Mouse (Mus musculus) NIH3T3 (cell line): ENCODE results near the gene Rimbp3.
"Not testable (repeated sequence)": the region's sequence is repeated elsewhere in the genome, so short reads cannot be mapped to it uniquely, and the experiment has no call there.

Experiments
- DNase-seq: peaks from one replicate; pipeline ENCODE4 v3.0.0-alpha.2; 2012; ENCODE audit warnings: low read depth

Gene Rimbp3

GRCm38 (mm10) chr16:17208389-17209361 lies at the start of gene Rimbp3:
Gene Rimbp3, plus strand, starts transcription at chr16:17208603.
- DNase-seq = peak; percentile 91

GRCm38 (mm10) chr16:17165478-17165877 lies 42.9 kb upstream of the Rimbp3 start:
- not testable (repeated sequence) for DNase-seq

- no peak for DNase-seq
Observed at GRCm38 (mm10) chr16:17167179-17167578, 41.2 kb upstream of the Rimbp3 start.

GRCm38 (mm10) chr16:17168049-17168448 lies 40.4 kb upstream of the Rimbp3 start:
- no peak for DNase-seq

- no peak for DNase-seq
Observed at GRCm38 (mm10) chr16:17175765-17176164, 32.6 kb upstream of the Rimbp3 start.

GRCm38 (mm10) chr16:17177623-17178170 lies 30.7 kb upstream of the Rimbp3 start:
- no peak for DNase-seq

- no peak for DNase-seq
Observed at GRCm38 (mm10) chr16:17179706-17180105, 28.7 kb upstream of the Rimbp3 start.

- DNase-seq = no peak
Observed at GRCm38 (mm10) chr16:17181382-17181781, 27.0 kb upstream of the Rimbp3 start.

GRCm38 (mm10) chr16:17182136-17182535 lies 26.3 kb upstream of the Rimbp3 start:
- DNase-seq = no peak

GRCm38 (mm10) chr16:17183003-17183402 lies 25.4 kb upstream of the Rimbp3 start:
- no peak for DNase-seq

- no peak for DNase-seq
Observed at GRCm38 (mm10) chr16:17185475-17185874, 22.9 kb upstream of the Rimbp3 start.

- DNase-seq = no peak
Observed at GRCm38 (mm10) chr16:17193823-17194222, 14.6 kb upstream of the Rimbp3 start.

GRCm38 (mm10) chr16:17200121-17200952 lies 8.1 kb upstream of the Rimbp3 start:
- DNase-seq = peak; percentile 13

GRCm38 (mm10) chr16:17200953-17201707 lies 7.3 kb upstream of the Rimbp3 start:
- peak; percentile 91 for DNase-seq

- peak; percentile 84 for DNase-seq
Observed at GRCm38 (mm10) chr16:17201977-17202376, 6.4 kb upstream of the Rimbp3 start.

- no peak for DNase-seq
Observed at GRCm38 (mm10) chr16:17202549-17202948, 5.9 kb upstream of the Rimbp3 start, which contains the start of gene Ube2l3. Gene Ube2l3, minus strand, starts transcription at chr16:17202649.

- peak; percentile 77 for DNase-seq
Observed at GRCm38 (mm10) chr16:17204990-17205389, 3.4 kb upstream of the Rimbp3 start.

GRCm38 (mm10) chr16:17209404-17209960 lies 1.1 kb downstream of the Rimbp3 start:
- no peak for DNase-seq

- DNase-seq = peak; percentile 48
Observed at GRCm38 (mm10) chr16:17209981-17210838, 1.8 kb downstream of the Rimbp3 start.

GRCm38 (mm10) chr16:17216934-17217633 lies 8.7 kb downstream of the Rimbp3 start:
- no peak for DNase-seq
